Mouse (Mus musculus): ENCODE measurements around the gene Znrd1as. TPM values are rescaled to one million over a fixed set of nuclear protein-coding genes. Genes with fewer than 3 reads are reported as not detected.
A peak's percentile ranks its signal among the peaks of the same experiment; 100 is the strongest.

Gene Znrd1as
- polyA plus RNA-seq, 1 experiment from 2014 or later = 6.1 TPM

DNA sequence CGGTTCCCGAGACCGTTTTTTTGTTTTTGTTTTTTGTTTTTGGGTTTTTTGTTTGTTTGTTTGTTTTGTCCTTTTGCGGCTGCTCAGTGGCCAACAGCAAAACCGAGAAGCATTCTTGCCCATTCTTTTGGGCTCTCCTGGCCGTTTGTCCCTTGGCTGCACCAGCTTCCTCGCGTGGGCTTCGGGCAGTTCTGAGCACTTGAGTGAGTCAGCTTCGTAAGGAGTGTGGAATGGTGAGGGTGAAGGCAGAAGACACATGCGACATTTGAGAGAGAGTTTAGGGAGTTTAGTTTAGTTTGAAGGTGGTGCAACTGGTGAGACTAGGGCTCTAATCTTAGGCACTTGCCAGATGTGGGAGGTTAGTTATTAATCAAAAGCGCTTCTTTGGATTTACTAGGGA is 492 bp downstream of the Znrd1as start:
- no peaks in the 10 kb centered on the region for H3K9me3 ChIP-seq (ENCODE audit: control insufficient read depth, low read length)
- H3K9ac ChIP-seq (ENCODE audit: low read depth, low read length) = peak overlapping the region; percentile 85
- H3K4me2 ChIP-seq (ENCODE audit: low read depth, low read length) = peak overlapping the region; percentile 82
- WGBS = 7% methylated on average over 12 of the region's 12 CpGs
- DNase-seq (ENCODE audit: low spot score) = no peak
- no peak overlapping the region; the same call in none of the 2 replicates for H3K27ac ChIP-seq (replicated peaks; ENCODE audit: low read depth, low read length)
- H3K36me3 ChIP-seq (ENCODE audit: control insufficient read depth, insufficient read depth, low read length) = peaks cover 26% of the 10 kb centered on the region
- H3K27me3 ChIP-seq (replicated peaks; ENCODE audit: control insufficient read depth, insufficient read depth, low read length) = no peaks in the 10 kb centered on the region
- ATAC-seq (ENCODE audit: low read depth) = no peak
- H3K4me3 ChIP-seq (ENCODE audit: low read depth, low read length) = peak overlapping the region; percentile 78
- peaks cover 7% of the 10 kb centered on the region for H3K4me1 ChIP-seq (ENCODE audit: control insufficient read depth, insufficient read depth, low read length)

DNA sequence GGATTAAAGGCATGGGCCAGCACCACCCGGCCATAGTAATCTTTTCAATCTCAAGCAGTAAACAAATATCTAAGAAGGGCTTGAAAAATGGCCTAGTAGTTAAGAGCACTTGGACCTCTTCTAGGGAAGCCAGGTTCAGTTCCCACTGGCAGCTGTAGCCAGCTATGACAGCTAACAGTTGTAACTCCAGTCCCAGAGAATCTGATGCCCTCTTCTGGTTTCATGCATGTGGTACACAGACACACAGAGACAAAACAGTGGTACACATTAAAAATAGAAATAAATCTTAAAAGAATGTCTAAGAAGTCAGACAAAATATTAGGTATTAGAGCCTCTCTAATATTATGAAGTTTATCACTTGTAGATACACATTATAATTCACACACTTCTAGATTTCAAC is 2.7 kb downstream of the Znrd1as start:
- ATAC-seq (ENCODE audit: low read depth) = no peak
- Histone ChIP-seq H3K36me3 (ENCODE audit: control insufficient read depth, insufficient read depth, low read length) (peaks cover 8% of the 10 kb centered on the region), H3K27ac (replicated peaks; ENCODE audit: low read depth, low read length) (no peak overlapping the region), H3K4me1 (ENCODE audit: control insufficient read depth, insufficient read depth, low read length) (peaks cover 7% of the 10 kb centered on the region), H3K9me3 (ENCODE audit: control insufficient read depth, low read length) (no peaks in the 10 kb centered on the region), H3K4me3 (ENCODE audit: low read depth, low read length) (no peak overlapping the region), H3K4me2 (ENCODE audit: low read depth, low read length) (no peak overlapping the region), H3K9ac (ENCODE audit: low read depth, low read length) (no peak overlapping the region), H3K27me3 (replicated peaks; ENCODE audit: control insufficient read depth, insufficient read depth, low read length) (no peaks in the 10 kb centered on the region)
- 71% methylated on average over 1 of the region's 1 CpGs for WGBS
- DNase-seq (ENCODE audit: low spot score) = no peak

DNA sequence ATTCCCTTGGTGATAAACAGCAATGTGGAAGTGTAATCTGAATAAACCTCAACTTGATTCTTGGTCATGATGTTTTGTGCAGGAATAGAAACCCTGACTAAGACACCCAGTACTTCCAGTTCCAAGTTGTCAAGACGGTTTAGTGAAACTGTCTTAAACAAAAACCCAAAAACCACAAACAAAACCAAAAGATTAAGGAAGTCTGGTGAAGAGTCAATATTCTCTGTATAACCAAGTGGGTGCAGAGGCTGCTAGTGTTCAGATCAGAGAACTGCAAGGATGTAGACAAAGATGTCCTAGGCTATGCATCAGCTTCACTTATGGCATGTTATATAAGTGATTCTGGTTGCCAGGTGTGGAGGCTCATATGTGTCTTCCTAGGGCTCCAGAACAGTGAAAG is 8.5 kb downstream of the Znrd1as start:
- Histone ChIP-seq H3K4me3 (ENCODE audit: low read depth, low read length) (no peak overlapping the region), H3K9ac (ENCODE audit: low read depth, low read length) (no peak overlapping the region), H3K9me3 (ENCODE audit: control insufficient read depth, low read length) (no peaks in the 10 kb centered on the region), H3K4me1 (ENCODE audit: control insufficient read depth, insufficient read depth, low read length) (no peaks in the 10 kb centered on the region), H3K27ac (replicated peaks; ENCODE audit: low read depth, low read length) (no peak overlapping the region), H3K36me3 (ENCODE audit: control insufficient read depth, insufficient read depth, low read length) (no peaks in the 10 kb centered on the region), H3K27me3 (replicated peaks; ENCODE audit: control insufficient read depth, insufficient read depth, low read length) (no peaks in the 10 kb centered on the region), H3K4me2 (ENCODE audit: low read depth, low read length) (no peak overlapping the region)
- DNase-seq (ENCODE audit: low spot score) (no peak), ATAC-seq (ENCODE audit: low read depth) (no peak)
- 83% methylated on average over 1 of the region's 1 CpGs for WGBS

DNA sequence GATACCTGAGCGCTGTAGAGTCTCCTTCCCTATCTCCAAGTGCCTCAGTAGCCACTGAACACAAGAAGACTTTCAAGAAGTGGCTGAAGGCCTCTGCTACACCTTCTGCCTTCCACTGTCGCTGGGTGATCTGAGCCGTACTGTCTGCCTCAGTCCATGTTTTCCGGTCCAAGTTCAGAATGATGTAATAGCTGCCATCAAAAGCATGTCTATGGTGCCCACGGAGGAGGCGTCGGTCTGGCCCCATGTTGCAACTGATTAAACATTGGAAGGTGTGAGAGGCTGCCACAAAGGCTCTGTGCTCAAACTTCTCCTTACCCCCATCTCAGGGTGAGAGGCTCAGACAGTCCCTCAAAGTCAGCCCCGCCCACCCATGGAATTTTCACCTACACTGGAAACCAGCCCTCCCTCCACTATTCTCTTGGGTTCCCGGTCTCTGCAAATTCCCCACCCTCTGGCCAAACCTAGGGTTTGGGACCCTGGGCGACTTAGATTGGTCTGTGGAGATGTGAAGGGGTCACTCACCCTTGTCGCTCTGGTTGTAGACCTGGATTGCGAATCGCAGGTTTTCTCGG is 12.0 kb downstream of the Znrd1as start:
- no peak for ATAC-seq (ENCODE audit: low read depth)
- DNase-seq (ENCODE audit: low spot score) = no peak
- no peaks in the 10 kb centered on the region for H3K9me3 ChIP-seq (ENCODE audit: control insufficient read depth, low read length)
- no peak overlapping the region for H3K4me3 ChIP-seq (ENCODE audit: low read depth, low read length)
- 83% methylated on average over 14 of the region's 14 CpGs for WGBS
- no peaks in the 10 kb centered on the region for H3K36me3 ChIP-seq (ENCODE audit: control insufficient read depth, insufficient read depth, low read length)
- H3K27ac ChIP-seq (replicated peaks; ENCODE audit: low read depth, low read length) = no peak overlapping the region
- no peak overlapping the region for H3K9ac ChIP-seq (ENCODE audit: low read depth, low read length)
- H3K27me3 ChIP-seq (replicated peaks; ENCODE audit: control insufficient read depth, insufficient read depth, low read length) = no peaks in the 10 kb centered on the region
- no peak overlapping the region for H3K4me2 ChIP-seq (ENCODE audit: low read depth, low read length)
- H3K4me1 ChIP-seq (ENCODE audit: control insufficient read depth, insufficient read depth, low read length) = no peaks in the 10 kb centered on the region

DNA sequence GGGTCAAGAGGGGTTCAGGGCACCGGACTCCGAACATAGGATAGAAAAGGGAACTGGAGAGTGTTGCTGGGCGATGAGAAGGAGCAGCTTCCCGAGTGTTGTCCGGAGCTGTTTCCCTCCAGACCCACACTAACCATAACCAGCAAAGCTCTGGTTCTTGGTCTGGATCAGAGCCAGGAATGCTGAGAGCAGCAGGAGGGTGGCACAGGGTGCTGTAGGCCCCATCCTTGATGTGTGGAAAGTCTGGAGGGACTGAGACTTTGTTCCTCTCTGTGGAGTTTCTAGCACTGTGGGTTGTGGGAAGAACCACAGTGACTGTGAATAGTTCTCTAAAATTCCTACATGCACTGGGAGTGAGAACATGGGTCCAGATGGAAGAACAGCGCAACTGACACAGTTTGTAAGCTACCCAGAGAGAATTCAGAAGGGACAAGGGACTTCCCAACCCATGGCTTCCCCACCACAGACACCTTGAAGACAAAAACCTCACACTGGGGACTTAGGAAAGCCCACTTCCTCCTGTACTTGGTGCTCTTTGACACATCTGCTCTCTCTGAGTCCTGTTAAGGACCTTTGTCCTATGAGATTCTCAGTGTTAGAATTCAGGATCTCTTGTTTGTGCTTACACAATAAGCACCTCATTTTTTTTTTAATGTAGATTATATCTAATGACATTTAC is 12.9 kb downstream of the Znrd1as start:
- 85% methylated on average over 6 of the region's 6 CpGs for WGBS
- Histone ChIP-seq H3K36me3 (ENCODE audit: control insufficient read depth, insufficient read depth, low read length) (no peaks in the 10 kb centered on the region), H3K4me1 (ENCODE audit: control insufficient read depth, insufficient read depth, low read length) (no peaks in the 10 kb centered on the region), H3K9ac (ENCODE audit: low read depth, low read length) (no peak overlapping the region), H3K4me2 (ENCODE audit: low read depth, low read length) (no peak overlapping the region), H3K9me3 (ENCODE audit: control insufficient read depth, low read length) (no peaks in the 10 kb centered on the region), H3K27ac (replicated peaks; ENCODE audit: low read depth, low read length) (no peak overlapping the region), H3K4me3 (ENCODE audit: low read depth, low read length) (no peak overlapping the region), H3K27me3 (replicated peaks; ENCODE audit: control insufficient read depth, insufficient read depth, low read length) (no peaks in the 10 kb centered on the region)
- DNase-seq (ENCODE audit: low spot score) (no peak), ATAC-seq (ENCODE audit: low read depth) (no peak)

DNA sequence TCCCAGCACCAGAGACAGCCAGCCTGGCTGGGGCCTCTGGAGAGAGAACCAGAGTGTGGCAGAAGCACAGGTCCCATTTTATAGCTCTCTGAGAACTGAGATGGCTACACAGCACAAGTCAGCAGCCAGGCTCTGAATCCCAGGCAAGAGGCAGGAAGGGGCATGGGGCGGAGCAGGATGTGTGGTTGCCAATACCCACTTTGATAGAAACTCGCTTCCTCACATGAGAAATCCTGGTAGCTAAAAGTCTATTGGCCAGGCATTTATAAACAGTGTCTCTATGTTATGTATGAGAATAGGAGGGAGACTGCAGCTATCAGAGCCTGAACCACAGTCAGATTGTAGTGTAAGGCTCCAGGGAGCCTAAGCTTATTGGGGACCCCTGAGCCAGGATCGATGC is 14.4 kb downstream of the Znrd1as start:
- no peaks in the 10 kb centered on the region for H3K36me3 ChIP-seq (ENCODE audit: control insufficient read depth, insufficient read depth, low read length)
- no peaks in the 10 kb centered on the region for H3K4me1 ChIP-seq (ENCODE audit: control insufficient read depth, insufficient read depth, low read length)
- H3K4me3 ChIP-seq (ENCODE audit: low read depth, low read length) = no peak overlapping the region
- no peak overlapping the region for H3K9ac ChIP-seq (ENCODE audit: low read depth, low read length)
- no peak overlapping the region for H3K27ac ChIP-seq (replicated peaks; ENCODE audit: low read depth, low read length)
- DNase-seq (ENCODE audit: low spot score) (no peak), ATAC-seq (ENCODE audit: low read depth) (no peak)
- WGBS = 77% methylated on average over 3 of the region's 3 CpGs
- H3K9me3 ChIP-seq (ENCODE audit: control insufficient read depth, low read length) = no peaks in the 10 kb centered on the region
- H3K4me2 ChIP-seq (ENCODE audit: low read depth, low read length) = no peak overlapping the region
- no peaks in the 10 kb centered on the region for H3K27me3 ChIP-seq (replicated peaks; ENCODE audit: control insufficient read depth, insufficient read depth, low read length)

DNA sequence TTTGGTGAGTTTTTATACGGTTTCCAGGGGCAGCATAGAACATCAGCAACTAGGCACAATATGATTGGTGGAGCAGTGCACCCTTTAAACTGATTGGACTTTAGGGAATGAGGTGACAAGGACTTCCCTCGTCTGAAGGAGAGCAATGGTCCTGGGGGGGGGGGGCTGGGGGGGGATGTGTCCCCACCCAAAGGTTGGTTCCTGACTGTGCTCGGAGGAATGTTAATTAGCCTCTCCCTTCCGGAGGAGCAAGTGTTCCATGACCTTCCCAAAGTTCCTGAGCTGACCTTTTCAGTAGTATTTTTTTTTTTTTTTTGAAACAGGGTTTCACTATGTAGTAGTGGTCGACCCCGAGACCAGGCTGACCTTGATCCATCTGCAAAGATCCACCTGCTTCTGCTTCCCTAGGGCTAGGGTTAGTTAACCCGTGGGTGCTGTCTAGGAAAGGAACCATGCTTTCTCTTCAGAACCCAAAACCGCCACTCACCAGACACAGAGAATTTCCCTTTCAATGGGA is 14.9 kb downstream of the Znrd1as start:
- Histone ChIP-seq H3K27ac (replicated peaks; ENCODE audit: low read depth, low read length) (no peak overlapping the region), H3K4me3 (ENCODE audit: low read depth, low read length) (no peak overlapping the region), H3K9me3 (ENCODE audit: control insufficient read depth, low read length) (no peaks in the 10 kb centered on the region), H3K27me3 (replicated peaks; ENCODE audit: control insufficient read depth, insufficient read depth, low read length) (no peaks in the 10 kb centered on the region), H3K4me2 (ENCODE audit: low read depth, low read length) (no peak overlapping the region), H3K36me3 (ENCODE audit: control insufficient read depth, insufficient read depth, low read length) (no peaks in the 10 kb centered on the region), H3K9ac (ENCODE audit: low read depth, low read length) (no peak overlapping the region), H3K4me1 (ENCODE audit: control insufficient read depth, insufficient read depth, low read length) (no peaks in the 10 kb centered on the region)
- WGBS = 44% methylated on average over 8 of the region's 8 CpGs
- no peak for DNase-seq (ENCODE audit: low spot score)
- ATAC-seq (ENCODE audit: low read depth) = no peak

DNA sequence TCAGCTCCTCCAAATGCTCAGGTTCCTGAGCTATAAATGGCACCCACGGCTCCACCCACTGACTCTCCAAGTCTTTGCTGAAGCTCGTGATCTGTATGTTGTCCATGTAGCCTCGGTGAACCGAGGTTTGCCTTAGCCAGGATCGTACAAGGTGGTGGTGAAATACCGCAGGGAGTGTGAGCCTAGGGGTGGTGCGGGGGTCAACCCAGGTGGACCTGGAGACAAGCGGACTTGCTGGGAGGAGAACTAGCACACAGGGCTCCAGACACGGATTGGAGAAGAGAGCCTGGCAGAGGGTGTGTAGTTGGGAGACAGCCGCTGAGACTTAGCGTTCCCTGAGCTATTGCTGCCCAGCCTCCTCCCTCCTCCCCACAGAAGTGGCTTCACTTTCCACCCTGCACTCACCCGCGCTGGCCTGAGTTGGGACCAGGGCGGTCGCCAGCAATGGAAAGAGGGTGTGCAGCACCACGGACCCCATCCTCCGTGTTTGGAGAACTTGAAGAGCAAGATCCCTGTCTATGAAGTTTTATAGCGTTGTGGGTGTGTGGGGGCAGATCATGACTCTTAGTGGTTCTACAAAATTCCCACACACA is 22.9 kb downstream of the Znrd1as start, which contains the start of gene 2410137M14Rik:
TSS of gene 2410137M14Rik (minus strand) at position 17 of the 593 bp plus-strand sequence.
- H3K36me3 ChIP-seq (ENCODE audit: control insufficient read depth, insufficient read depth, low read length) = no peaks in the 10 kb centered on the region
- H3K27me3 ChIP-seq (replicated peaks; ENCODE audit: control insufficient read depth, insufficient read depth, low read length) = 0 out of 2 replicates have a peak, but pooled peaks cover under 1% of the 10 kb centered on the region
- no peaks in the 10 kb centered on the region for H3K9me3 ChIP-seq (ENCODE audit: control insufficient read depth, low read length)
- H3K4me2 ChIP-seq (ENCODE audit: low read depth, low read length) = peak within 1 kb of the TSS; percentile 38
- DNase-seq (ENCODE audit: low spot score) (no peak), ATAC-seq (ENCODE audit: low read depth) (no peak)
- H3K27ac ChIP-seq (replicated peaks; ENCODE audit: low read depth, low read length) = no peak within 1 kb of the TSS
- WGBS = 11% methylated on average over 18 of the region's 18 CpGs
- no peak within 1 kb of the TSS; the same call in 1 of the 2 replicates for H3K4me3 ChIP-seq (ENCODE audit: low read depth, low read length)
- no peaks in the 10 kb centered on the region for H3K4me1 ChIP-seq (ENCODE audit: control insufficient read depth, insufficient read depth, low read length)
- no peak within 1 kb of the TSS for H3K9ac ChIP-seq (ENCODE audit: low read depth, low read length)

Data from embryonic facial prominence, embryonic 14.5 days (tissue).